16 mouse cellular contexts compared by ENCODE assay signal in the genomic region with DNA sequence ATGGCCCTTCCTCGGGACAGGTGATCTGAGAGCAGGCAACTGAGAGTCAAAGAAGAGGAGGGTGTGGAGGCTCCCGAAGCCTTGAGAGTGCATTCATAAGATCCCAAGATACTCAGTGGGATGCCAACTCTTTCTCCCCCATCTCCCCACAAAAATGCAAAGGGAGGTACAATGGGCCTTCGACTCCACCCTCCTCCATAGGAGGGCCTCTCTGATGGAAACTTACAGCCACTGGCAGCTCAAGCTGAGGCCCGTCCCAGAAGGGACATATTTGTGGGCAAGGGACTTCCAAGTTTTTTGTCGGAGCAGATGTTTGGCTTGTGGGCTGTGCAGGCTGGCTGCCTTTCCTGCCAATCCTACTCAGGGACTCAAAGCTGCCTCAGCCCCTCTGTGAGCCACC. TPM values are rescaled to one million over a fixed set of nuclear protein-coding genes. Genes with fewer than 3 reads are reported as not detected.
DNase-seq lines count a peak whose midpoint lies in the region; ATAC-seq and TF ChIP-seq lines count a peak whose summit lies in the region.
"Had no signal": no experiment of that assay in that cellular context is flagged by ENCODE, and none has a peak within 500 bp of the region (broad histone marks: within the 10 kb centered on the region; RNA-seq: fewer than 3 reads in every experiment).

No protein-coding gene starts in this region.

- DNase-seq in embryonic facial prominence, embryonic 10.5 days (ENCODE audit: low spot score), result no peak
- DNase-seq in limb, embryonic 14.5 days (ENCODE audit: low spot score), result no peak
- DNase-seq in limb, embryonic 10.5 days (ENCODE audit: low spot score), result no peak
- peak; percentile 62 for DNase-seq in ZHBTc4 (ENCODE audit: low read depth, low spot score)
- no peak for DNase-seq in stomach, postnatal 0 days (ENCODE audit: low spot score)
- DNase-seq in urinary bladder, postnatal 25 days (ENCODE audit: low spot score), result no peak
- no peak for DNase-seq in urinary bladder, postnatal 14 days (ENCODE audit: low spot score)
- DNase-seq: adrenal gland, postnatal 36 days; cerebellum, adult 9-11 months; embryo, embryonic 11 days; layer of hippocampus, postnatal 36 days; thymus, adult 2 months had no signal

- TF ChIP-seq POLR2A in limb, embryonic 14.5 days (IDR thresholded peaks at IDR 0.05; ENCODE audit: borderline replicate concordance, extremely low read depth, insufficient read depth, insufficient read length), result no peak

- peak; percentile 75; the same call in 1 of the 2 replicates for ATAC-seq in embryonic facial prominence, embryonic 13.5 days (ENCODE audit: insufficient number of reproducible peaks, insufficient read depth, low FRiP score, low TSS enrichment, low read depth)
- ATAC-seq in limb, embryonic 14.5 days (ENCODE audit: low FRiP score, low read depth), result peak; percentile 26; the same call in 1 of the 2 replicates
- ATAC-seq in stomach, postnatal 0 days (ENCODE audit: low FRiP score, low TSS enrichment), result peak; percentile 26; the same call in 1 of the 2 replicates
- ATAC-seq: midbrain, embryonic 13.5 days had no signal

- H3K36me3 ChIP-seq in embryonic facial prominence, embryonic 13.5 days, result peaks cover 11% of the 10 kb centered on the region
- no peaks in the 10 kb centered on the region for H3K36me3 ChIP-seq in embryonic facial prominence, embryonic 10.5 days (replicated peaks)
- H3K36me3 ChIP-seq in limb, embryonic 14.5 days (ENCODE audit: control insufficient read depth, insufficient read depth, low read length), result 0 out of 2 replicates have a peak, but pooled peaks cover 2% of the 10 kb centered on the region
- H3K36me3 ChIP-seq in limb, embryonic 10.5 days, result no peaks in the 10 kb centered on the region
- H3K36me3 ChIP-seq in stomach, postnatal 0 days (ENCODE audit: control insufficient read depth, insufficient read depth, low read length), result no peaks in the 10 kb centered on the region
- H3K36me3 ChIP-seq: liver, embryonic 15.5 days; midbrain, embryonic 13.5 days had no signal

- peak overlapping the region; percentile 83 for H3K27ac ChIP-seq in embryonic facial prominence, embryonic 13.5 days
- no peak overlapping the region for H3K27ac ChIP-seq in embryonic facial prominence, embryonic 10.5 days (replicated peaks)
- no peak overlapping the region for H3K27ac ChIP-seq in limb, embryonic 14.5 days (replicated peaks; ENCODE audit: low read depth, low read length)
- H3K27ac ChIP-seq in limb, embryonic 10.5 days, result no peak overlapping the region
- no peak overlapping the region for H3K27ac ChIP-seq in stomach, postnatal 0 days (replicated peaks)
- H3K27ac ChIP-seq: liver, embryonic 15.5 days; midbrain, embryonic 13.5 days had no signal

- no peaks in the 10 kb centered on the region for H3K27me3 ChIP-seq in embryonic facial prominence, embryonic 13.5 days
- no peaks in the 10 kb centered on the region for H3K27me3 ChIP-seq in embryonic facial prominence, embryonic 10.5 days (replicated peaks; ENCODE audit: low read depth, poor library complexity, severe bottlenecking)
- H3K27me3 ChIP-seq in limb, embryonic 14.5 days (ENCODE audit: control insufficient read depth, insufficient read depth, low read length), result no peaks in the 10 kb centered on the region
- no peaks in the 10 kb centered on the region for H3K27me3 ChIP-seq in limb, embryonic 10.5 days (ENCODE audit: low read depth, poor library complexity, severe bottlenecking)
- H3K27me3 ChIP-seq in stomach, postnatal 0 days (ENCODE audit: control insufficient read depth, insufficient read depth, low read length), result no peaks in the 10 kb centered on the region
- H3K27me3 ChIP-seq: heart, embryonic 12.5 days; liver, embryonic 15.5 days; midbrain, embryonic 13.5 days had no signal

- no peak for TF ChIP-seq CTCF in stomach, postnatal 0 days (IDR thresholded peaks at IDR 0.05; ENCODE audit: low read depth)

- peaks cover 10% of the 10 kb centered on the region; the same call in 1 of the 2 replicates for H3K4me1 ChIP-seq in embryonic facial prominence, embryonic 13.5 days
- no peaks in the 10 kb centered on the region for H3K4me1 ChIP-seq in embryonic facial prominence, embryonic 10.5 days
- no peaks in the 10 kb centered on the region for H3K4me1 ChIP-seq in limb, embryonic 14.5 days (ENCODE audit: control insufficient read depth, insufficient read depth, low read length)
- no peaks in the 10 kb centered on the region for H3K4me1 ChIP-seq in limb, embryonic 10.5 days
- H3K4me1 ChIP-seq in stomach, postnatal 0 days (replicated peaks; ENCODE audit: control insufficient read depth, insufficient read depth), result no peaks in the 10 kb centered on the region
- H3K4me1 ChIP-seq: heart, embryonic 12.5 days; liver, embryonic 15.5 days; midbrain, embryonic 13.5 days had no signal

- H3K9ac ChIP-seq in embryonic facial prominence, embryonic 13.5 days, result no peak overlapping the region
- no peak overlapping the region for H3K9ac ChIP-seq in limb, embryonic 14.5 days (ENCODE audit: low read depth, low read length, severe bottlenecking)
- no peak overlapping the region for H3K9ac ChIP-seq in stomach, postnatal 0 days (ENCODE audit: low read length)
- H3K9ac ChIP-seq: heart, embryonic 12.5 days; liver, embryonic 15.5 days; midbrain, embryonic 13.5 days had no signal

- no peak overlapping the region for H3K4me3 ChIP-seq in embryonic facial prominence, embryonic 13.5 days
- no peak overlapping the region for H3K4me3 ChIP-seq in embryonic facial prominence, embryonic 10.5 days
- H3K4me3 ChIP-seq in limb, embryonic 14.5 days (replicated peaks; ENCODE audit: low read length), result no peak overlapping the region
- no peak overlapping the region for H3K4me3 ChIP-seq in limb, embryonic 10.5 days
- no peak overlapping the region for H3K4me3 ChIP-seq in stomach, postnatal 0 days (ENCODE audit: low read depth, low read length)
- H3K4me3 ChIP-seq: heart, embryonic 12.5 days; liver, embryonic 15.5 days; midbrain, embryonic 13.5 days had no signal

- no peak overlapping the region for H3K4me2 ChIP-seq in embryonic facial prominence, embryonic 13.5 days
- H3K4me2 ChIP-seq in limb, embryonic 14.5 days (replicated peaks; ENCODE audit: low read depth, low read length, severe bottlenecking), result no peak overlapping the region
- no peak overlapping the region for H3K4me2 ChIP-seq in stomach, postnatal 0 days (replicated peaks; ENCODE audit: low read depth)
- H3K4me2 ChIP-seq: heart, embryonic 12.5 days; liver, embryonic 15.5 days; midbrain, embryonic 13.5 days had no signal

- 30% methylated on average over 5 of the region's 5 CpGs for WGBS in embryonic facial prominence, embryonic 13.5 days
- 44% methylated on average over 5 of the region's 5 CpGs for WGBS in embryonic facial prominence, embryonic 10.5 days
- WGBS in limb, embryonic 14.5 days, result 39% methylated on average over 5 of the region's 5 CpGs
- 50% methylated on average over 5 of the region's 5 CpGs for WGBS in limb, embryonic 10.5 days
- 56% methylated on average over 5 of the region's 5 CpGs for WGBS in stomach, postnatal 0 days

- TF ChIP-seq EP300 in stomach, postnatal 0 days (optimal IDR thresholded peaks at IDR 0.05), result no peak

- no peaks in the 10 kb centered on the region for H3K9me3 ChIP-seq in embryonic facial prominence, embryonic 13.5 days
- H3K9me3 ChIP-seq in embryonic facial prominence, embryonic 10.5 days, result no peaks in the 10 kb centered on the region
- no peaks in the 10 kb centered on the region for H3K9me3 ChIP-seq in limb, embryonic 14.5 days (ENCODE audit: control insufficient read depth, low read length)
- H3K9me3 ChIP-seq in limb, embryonic 10.5 days (replicated peaks), result no peaks in the 10 kb centered on the region
- no peaks in the 10 kb centered on the region for H3K9me3 ChIP-seq in stomach, postnatal 0 days (ENCODE audit: control insufficient read depth, low read length)
- H3K9me3 ChIP-seq: heart, embryonic 12.5 days; liver, embryonic 15.5 days; midbrain, embryonic 13.5 days had no signal

RNA-seq across cellular contexts. Expression of a gene that starts 47.1 kb away (rescaled TPM):
- 54.9 and 73.0 TPM in 2 replicates for polyA plus RNA-seq in embryonic facial prominence, embryonic 13.5 days (2015; fragmentation: Nextera tagmentation; extraction: Ambion mirVana)
- polyA plus RNA-seq in embryonic facial prominence, embryonic 10.5 days (2016; fragmentation: Nextera tagmentation; extraction: Ambion mirVana), result 0.89 and 2.2 TPM in 2 replicates
- 22.9 and 24.6 TPM in 2 replicates for polyA plus RNA-seq in limb, embryonic 14.5 days (2012; rRNA removed)
- 32.1 and 37.4 TPM in 2 replicates for polyA plus RNA-seq in limb, embryonic 14.5 days (2014; fragmentation: Nextera tagmentation; extraction: Ambion mirVana)
- 5.0 and 6.0 TPM in 2 replicates for polyA plus RNA-seq in limb, embryonic 10.5 days (2016; fragmentation: Nextera tagmentation; extraction: Ambion mirVana)
- 12.5 and 13.2 TPM in 2 replicates for polyA plus RNA-seq in stomach, postnatal 0 days (2015; fragmentation: Nextera tagmentation; extraction: Ambion mirVana)
